Mouse (Mus musculus) 416B (cell line): ENCODE results near the gene Hap1.

ENCODE experiments used
- DNase-seq: peaks from one replicate; pipeline ENCODE4 v3.0.0; 2011; ENCODE audit warnings: low read depth

Gene Hap1

GRCm38 (mm10) chr11:100355972-100356818, at the start of gene Hap1:
Gene Hap1 (minus strand): TSS chr11:100356128.
- DNase-seq, result no peak

DNA sequence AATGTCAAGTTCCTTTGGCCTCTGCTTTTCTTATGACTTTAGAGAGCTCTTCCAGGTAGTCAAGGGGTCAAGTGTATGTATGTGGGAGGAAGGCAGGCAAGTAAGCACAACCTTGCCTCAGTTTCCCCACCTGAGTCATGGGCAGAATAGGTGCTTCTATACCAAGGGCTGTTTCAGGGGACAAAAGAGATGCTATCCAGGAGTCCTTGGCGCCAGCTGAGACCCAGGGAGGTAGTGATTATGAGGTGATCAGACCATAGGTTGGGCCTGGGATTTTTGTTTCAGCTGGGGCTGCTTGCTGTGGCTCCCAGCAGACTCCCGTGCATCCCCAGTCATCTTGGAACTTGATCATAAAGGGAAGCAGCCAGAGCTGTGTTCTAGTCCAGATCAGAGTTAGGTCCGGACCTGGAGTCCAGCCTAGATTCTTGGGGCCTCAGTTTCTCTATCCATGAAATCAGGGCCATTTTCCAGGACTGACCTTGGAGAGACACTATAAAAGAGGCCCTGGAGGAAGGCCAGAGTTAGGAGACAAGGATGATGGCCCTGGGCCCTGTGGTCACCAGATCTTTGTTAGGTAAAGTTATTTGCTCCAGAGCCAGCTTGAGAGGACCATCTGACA, 48.6 kb upstream of the Hap1 start:
- DNase-seq, result no peak

GRCm38 (mm10) chr11:100403445-100404134, 47.7 kb upstream of the Hap1 start:
- DNase-seq, result no peak

- no peak for DNase-seq
Observed at GRCm38 (mm10) chr11:100402682-100403081, 46.8 kb upstream of the Hap1 start.

GRCm38 (mm10) chr11:100402240-100402639, 46.3 kb upstream of the Hap1 start:
- no peak for DNase-seq

DNA sequence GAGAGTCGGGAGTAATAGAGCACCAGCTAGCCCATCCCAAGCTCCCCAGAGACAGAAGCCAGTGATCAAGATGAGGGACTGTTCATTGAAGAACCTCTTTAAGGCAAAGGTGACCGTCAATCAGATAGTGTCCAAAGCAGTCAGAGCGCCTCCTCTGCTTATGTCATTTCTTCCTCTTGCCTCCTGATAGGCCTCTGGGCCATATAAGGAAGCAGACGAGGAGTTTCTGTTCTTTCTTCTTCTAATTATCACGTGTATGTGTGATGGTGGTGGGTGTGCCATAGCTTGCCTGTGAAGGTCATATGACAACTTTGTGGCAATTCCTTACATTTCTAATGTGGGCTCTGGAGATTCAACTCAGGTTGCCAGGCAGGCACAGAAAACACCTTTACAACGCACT, 44.9 kb upstream of the Hap1 start:
- peak; percentile 11 for DNase-seq

DNA sequence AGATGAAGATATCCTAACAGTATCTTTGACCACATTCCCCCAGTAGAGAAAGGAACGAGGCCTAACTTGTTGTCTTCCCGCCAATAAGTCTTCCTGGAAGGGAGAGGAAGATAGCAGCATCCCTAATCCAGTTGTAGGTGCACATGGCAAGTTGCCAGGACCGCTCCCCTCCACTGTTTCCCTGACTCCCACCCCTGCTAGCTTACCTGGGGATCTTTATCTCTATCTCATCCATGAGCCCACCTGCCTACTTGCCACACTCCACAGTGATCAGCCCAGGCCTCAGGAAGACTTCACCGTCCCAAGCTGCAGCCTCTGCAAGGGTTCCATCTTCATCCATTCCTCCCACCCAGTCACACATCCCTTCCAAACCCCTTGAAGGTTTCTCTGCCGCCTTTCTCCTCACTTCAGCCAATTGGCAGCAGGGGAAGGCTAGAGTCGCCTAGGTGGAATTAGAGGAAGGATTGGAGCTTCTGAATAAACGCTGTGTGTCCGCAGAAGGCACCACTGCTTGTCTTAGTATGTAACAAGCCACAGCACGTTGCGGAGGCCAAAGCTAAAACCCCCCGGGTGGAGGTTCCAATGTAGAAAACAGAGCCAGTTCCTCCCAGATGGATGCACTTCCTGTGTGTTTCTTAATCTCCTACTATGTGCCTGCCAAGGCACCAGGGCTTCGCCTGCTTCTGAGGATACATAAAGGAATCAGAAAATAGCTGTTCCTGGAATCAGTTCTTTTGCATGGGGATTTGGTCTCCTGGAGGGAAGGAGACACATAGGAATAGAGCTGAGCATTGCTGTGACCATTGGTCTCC, 44.0 kb upstream of the Hap1 start:
- no peak for DNase-seq

- DNase-seq, result peak; percentile 92
Observed at GRCm38 (mm10) chr11:100399320-100399719, 43.4 kb upstream of the Hap1 start.

DNA sequence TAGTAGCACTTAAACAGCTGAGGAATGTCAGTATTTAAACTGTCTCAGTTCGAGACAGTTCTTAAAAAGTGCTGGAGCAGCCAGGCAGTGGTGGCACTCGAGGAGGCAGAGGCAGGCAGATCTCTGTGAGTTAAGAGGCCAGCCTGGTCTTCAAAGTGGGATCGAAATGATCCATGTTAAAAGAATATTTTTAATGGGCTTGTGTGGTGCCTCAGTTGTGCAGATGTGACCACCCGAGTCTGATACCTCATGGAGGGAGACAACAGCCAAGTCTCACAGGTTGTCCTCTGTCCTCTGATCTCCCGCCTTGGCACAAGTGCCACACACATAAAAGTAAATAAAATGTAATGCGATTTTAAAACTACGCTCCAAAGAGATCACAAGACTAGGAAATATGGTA, 42.6 kb upstream of the Hap1 start:
- DNase-seq, result no peak

DNA sequence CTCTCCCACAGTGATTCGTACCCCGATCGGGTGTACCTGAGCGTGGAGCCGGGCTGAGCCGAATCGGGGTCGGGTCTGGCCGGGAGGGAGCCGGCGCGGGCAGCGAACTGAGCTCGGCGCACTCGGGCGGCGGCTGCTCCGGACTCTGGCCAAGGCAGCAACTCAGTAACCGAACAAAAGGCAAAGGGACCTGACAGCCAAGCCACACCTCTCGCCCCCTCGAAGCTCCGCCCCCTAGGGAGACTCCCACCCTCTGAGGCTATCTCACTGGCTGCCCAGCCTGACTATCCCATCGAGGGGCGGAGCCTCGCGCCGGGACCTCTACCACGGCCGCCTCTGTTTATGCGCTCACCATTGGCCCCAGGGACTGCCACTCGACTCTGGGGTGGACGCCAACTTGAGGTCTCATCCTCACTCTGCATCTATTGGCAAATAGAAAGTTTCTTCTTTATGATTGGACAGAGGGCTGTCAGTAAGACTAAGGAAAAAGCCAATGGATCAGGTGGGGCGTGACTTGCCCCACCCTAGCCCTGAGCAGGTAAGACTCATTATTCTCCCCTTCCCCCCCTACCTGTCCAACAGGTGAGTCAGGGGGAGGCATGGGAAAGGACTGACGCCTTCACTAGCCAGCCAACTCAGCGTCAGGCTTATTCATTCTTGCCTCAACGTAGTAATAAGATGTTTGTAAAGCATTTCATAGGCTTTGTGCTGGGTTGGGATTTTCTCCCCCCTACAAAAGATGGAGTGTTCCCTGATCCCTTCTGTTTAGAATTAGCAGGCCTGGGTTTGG, 41.9 kb upstream of the Hap1 start, which contains the start of gene Jup:
Jup (minus strand) TSS at position 164 of the 790 bp plus-strand sequence.
- DNase-seq, result no peak

DNA sequence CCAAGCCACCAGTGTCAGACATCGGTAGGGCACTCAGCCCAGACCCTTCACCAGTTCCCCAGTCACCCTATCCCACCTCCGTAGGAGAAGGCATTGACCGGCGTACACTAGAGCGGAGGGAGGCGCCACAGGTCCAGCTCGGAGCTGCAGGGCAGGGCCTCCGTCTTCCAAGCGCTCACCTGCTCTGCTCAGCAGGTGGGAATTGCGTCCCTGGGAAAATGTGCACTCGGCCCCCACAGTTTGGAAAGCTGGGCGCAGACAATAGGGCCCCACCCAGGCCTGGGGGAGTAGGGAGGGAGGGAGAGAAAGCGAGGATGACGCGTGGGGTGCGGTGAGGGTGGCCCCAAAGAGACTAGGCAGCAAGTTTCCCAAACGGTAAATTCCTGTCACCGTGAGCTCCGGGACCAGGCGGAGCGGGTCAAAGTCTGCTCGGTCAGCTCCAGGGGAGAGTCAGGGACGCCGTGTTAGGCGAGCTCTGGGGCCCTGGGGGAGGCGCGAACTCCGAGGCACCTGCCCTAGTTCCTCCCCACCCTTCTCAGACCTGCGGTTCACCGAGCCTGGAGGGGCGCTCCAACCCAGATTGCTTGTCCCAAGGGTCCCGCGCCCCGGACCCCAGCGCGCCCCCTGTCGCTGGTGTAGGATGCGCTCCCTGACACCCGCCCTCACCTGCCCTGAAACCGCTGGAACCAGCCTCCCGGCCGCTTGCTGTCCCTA, 41.1 kb upstream of the Hap1 start:
- no peak for DNase-seq

- DNase-seq, result no peak
Observed at GRCm38 (mm10) chr11:100395861-100396631, 40.1 kb upstream of the Hap1 start.

DNA sequence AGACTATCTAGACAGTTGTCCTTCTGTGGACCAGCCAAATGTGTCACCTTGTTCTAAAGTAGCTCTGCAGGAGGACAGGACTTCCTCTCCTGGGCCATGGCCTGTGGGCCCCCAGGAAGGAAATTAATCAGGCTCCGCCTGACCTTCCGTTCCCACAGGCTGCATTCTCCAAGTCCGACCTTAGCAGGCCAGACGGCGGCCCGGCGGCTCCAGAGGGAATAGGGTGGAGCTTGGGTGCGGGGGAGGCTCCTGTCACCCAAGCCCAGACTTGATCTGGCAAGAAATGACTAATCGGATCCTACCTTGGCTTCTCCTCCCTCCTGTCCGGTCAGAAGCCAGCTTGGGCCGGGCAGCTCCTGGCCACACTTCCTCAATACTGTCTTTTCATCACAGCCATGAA, 39.3 kb upstream of the Hap1 start:
- peak; percentile 77 for DNase-seq

- DNase-seq, result peak; percentile 31
Observed at GRCm38 (mm10) chr11:100394353-100395074, 38.6 kb upstream of the Hap1 start.

- peak; percentile 77 for DNase-seq
Observed at GRCm38 (mm10) chr11:100393733-100394132, 37.8 kb upstream of the Hap1 start.

DNA sequence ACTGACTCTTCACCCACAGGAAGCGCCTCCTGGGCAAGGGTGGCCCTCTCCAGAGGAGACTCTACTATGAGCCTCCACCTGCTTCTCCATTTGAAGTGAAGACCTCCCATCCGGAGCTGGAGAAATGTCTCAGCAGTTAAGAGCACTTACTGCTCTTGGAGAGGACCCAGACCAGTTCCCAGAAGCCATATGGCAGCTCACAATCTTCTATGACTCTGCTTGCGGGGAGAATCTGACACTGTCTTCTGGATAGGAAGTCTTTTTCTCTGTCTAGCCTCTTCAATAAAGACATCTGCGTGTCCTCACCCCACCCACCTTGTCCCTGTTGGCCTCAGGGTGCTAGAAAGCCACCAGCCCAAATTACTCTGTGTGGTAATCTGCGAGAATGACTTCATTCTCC, 37.0 kb upstream of the Hap1 start:
- DNase-seq, result no peak

DNA sequence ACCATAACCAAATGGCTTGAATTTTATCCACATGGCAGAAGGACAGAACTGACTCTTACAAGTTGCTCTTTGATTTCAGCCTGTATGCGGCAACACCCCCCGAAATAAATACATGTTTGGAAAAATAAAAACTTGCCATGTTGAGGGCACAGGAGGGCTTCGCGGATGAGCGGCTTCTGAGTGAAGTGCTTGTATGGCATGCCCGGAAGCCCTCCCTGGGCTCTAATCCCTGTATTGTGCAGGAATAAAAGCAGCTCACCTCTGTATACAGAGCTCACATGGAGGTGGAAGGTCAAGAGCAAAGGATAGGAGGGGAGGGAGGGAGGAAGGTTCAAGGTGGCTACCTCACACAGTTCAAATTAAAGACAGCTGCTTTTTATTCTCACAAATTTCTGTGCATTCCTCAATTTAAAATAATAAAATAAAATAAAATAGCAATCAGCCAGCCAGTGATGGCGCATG, 36.0 kb upstream of the Hap1 start:
- DNase-seq, result no peak

DNA sequence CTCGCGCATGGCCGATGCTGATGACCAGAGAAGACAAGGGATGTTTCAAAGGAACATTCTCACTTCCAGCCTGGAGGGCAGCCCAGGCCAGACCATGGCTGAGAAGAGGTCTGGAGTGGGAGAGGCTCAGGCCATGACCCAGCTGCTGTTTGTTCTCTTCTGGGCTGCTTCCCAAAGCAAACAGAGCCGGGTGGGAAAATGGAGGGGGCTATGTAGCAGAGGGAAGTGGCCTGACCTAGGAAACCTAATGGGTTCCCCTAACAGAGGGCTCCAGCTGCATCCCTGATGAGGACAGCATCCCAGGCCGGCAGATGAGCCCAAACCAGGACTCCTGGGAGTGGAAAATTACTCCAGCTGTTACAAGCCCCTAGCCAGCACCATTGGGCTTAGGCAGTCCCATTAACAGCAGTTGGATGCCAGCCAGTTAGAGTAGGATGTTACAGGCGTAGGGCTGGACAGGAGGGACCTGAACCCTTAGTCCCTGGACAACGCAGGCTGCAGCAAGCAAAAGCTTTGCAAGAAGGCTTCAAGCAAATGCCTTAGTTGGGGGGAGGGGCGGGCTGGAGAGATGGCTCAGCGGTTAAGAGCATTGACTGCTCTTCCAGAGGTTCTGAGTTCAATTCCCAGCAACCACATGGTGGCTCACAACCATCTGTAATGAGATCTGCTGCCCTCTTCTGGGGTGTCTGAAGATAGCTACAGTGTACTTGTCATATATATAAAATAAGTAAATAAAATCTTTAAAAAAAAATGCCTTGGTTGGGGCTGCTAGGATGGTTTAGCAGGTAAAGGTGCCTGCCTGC, 35.4 kb upstream of the Hap1 start:
- no peak for DNase-seq
